Mouse (Mus musculus): Measurements from ENCODE around the gene Slco1a1.
A peak's percentile ranks its signal among the peaks of the same experiment; 100 is the strongest.

DNA sequence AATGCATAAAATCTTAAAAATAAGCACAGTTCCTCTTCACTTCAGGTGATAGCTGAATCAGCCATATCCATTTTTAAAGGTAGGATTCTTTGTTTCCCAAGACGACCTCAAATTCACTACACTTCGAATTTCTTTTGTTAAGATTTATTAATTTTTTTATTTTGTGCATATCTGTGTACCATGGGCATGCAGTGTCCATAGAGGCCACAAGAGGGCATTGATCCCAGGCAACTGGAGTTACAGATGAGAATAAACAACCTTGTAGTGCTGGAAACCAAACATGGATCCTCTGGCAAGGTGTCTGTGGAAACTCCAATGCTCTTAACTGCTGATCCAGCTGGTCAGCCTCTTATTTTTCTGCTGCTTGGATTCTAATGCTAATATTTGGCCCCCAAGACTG, 58.5 kb downstream of the Slco1a1 start:
- TF ChIP-seq CTCF (IDR thresholded peaks at IDR 0.05; ENCODE audit: low read depth, low read length) = peak; percentile 4
- no peak for TF ChIP-seq EP300 (IDR thresholded peaks at IDR 0.05; ENCODE audit: insufficient read depth, low read depth, low read length)
